Mouse (Mus musculus): ENCODE results near the gene Rnaseh2b. TPM values are rescaled to one million over a fixed set of nuclear protein-coding genes. Genes with fewer than 3 reads are reported as not detected.

Rnaseh2b gene
- total and polyA plus RNA-seq, 2 experiments from 2014 or later = 21.3 to 40.3 TPM

- Histone ChIP-seq H3K9me3 (ENCODE audit: low read length) (no peaks in the 10 kb centered on the region), H3K4me2 (ENCODE audit: low read depth) (no peak overlapping the region), H3K27me3 (ENCODE audit: insufficient read depth, low read length) (no peaks in the 10 kb centered on the region), H3K4me1 (ENCODE audit: insufficient read depth) (peaks cover 7% of the 10 kb centered on the region; the same call in 1 of the 2 replicates), H3K27ac (ENCODE audit: low read depth, low read length) (peak overlapping the region; percentile 77), H3K9ac (peak overlapping the region; percentile 14; the same call in 1 of the 2 replicates), H3K4me3 (ENCODE audit: low read depth, low read length) (no peak overlapping the region), H3K36me3 (ENCODE audit: insufficient read depth) (no peaks in the 10 kb centered on the region)
- DNase-seq (peak; percentile 63), ATAC-seq (peak; percentile 73)
- 35% methylated on average over 8 of the region's 8 CpGs for WGBS
- TF ChIP-seq CTCF (IDR thresholded peaks at IDR 0.05; ENCODE audit: low read depth) = no peak
These were observed 49.7 kb downstream of the Rnaseh2b start for GRCm38 (mm10) chr14:62341887-62342642.

- H3K4me2 ChIP-seq (ENCODE audit: low read depth) = no peak overlapping the region
- H3K27me3 ChIP-seq (ENCODE audit: insufficient read depth, low read length) = no peaks in the 10 kb centered on the region
- peaks cover 7% of the 10 kb centered on the region; the same call in 1 of the 2 replicates for H3K4me1 ChIP-seq (ENCODE audit: insufficient read depth)
- ATAC-seq (peak; percentile 89), DNase-seq (no peak)
- H3K9ac ChIP-seq = peak overlapping the region; percentile 14; the same call in 1 of the 2 replicates
- TF ChIP-seq CTCF (IDR thresholded peaks at IDR 0.05; ENCODE audit: low read depth) = no peak
- H3K9me3 ChIP-seq (ENCODE audit: low read length) = no peaks in the 10 kb centered on the region
- H3K27ac ChIP-seq (ENCODE audit: low read depth, low read length) = peak overlapping the region; percentile 77
- H3K36me3 ChIP-seq (ENCODE audit: insufficient read depth) = no peaks in the 10 kb centered on the region
- H3K4me3 ChIP-seq (ENCODE audit: low read depth, low read length) = no peak overlapping the region
- 65% methylated on average over 10 of the region's 10 CpGs for WGBS
These were observed 50.3 kb downstream of the Rnaseh2b start for GRCm38 (mm10) chr14:62342643-62343144.

- H3K36me3 ChIP-seq (ENCODE audit: insufficient read depth) = no peaks in the 10 kb centered on the region
- H3K9me3 ChIP-seq (ENCODE audit: low read length) = no peaks in the 10 kb centered on the region
- peaks cover 7% of the 10 kb centered on the region; the same call in 1 of the 2 replicates for H3K4me1 ChIP-seq (ENCODE audit: insufficient read depth)
- H3K9ac ChIP-seq = no peak overlapping the region
- ATAC-seq (no peak), DNase-seq (no peak)
- no peak overlapping the region for H3K27ac ChIP-seq (ENCODE audit: low read depth, low read length)
- H3K27me3 ChIP-seq (ENCODE audit: insufficient read depth, low read length) = no peaks in the 10 kb centered on the region
- no peak overlapping the region for H3K4me3 ChIP-seq (ENCODE audit: low read depth, low read length)
- no peak overlapping the region; the same call in 1 of the 2 replicates for H3K4me2 ChIP-seq (ENCODE audit: low read depth)
- no peak for TF ChIP-seq CTCF (IDR thresholded peaks at IDR 0.05; ENCODE audit: low read depth)
- WGBS = 29% methylated on average over 11 of the region's 11 CpGs
These were observed 54.2 kb downstream of the Rnaseh2b start for GRCm38 (mm10) chr14:62346570-62346969.

- Histone ChIP-seq H3K4me2 (ENCODE audit: low read depth) (no peak overlapping the region; the same call in 1 of the 2 replicates), H3K4me1 (ENCODE audit: insufficient read depth) (peaks cover 4% of the 10 kb centered on the region; the same call in 1 of the 2 replicates), H3K4me3 (ENCODE audit: low read depth, low read length) (no peak overlapping the region), H3K9ac (no peak overlapping the region), H3K36me3 (ENCODE audit: insufficient read depth) (no peaks in the 10 kb centered on the region), H3K27ac (ENCODE audit: low read depth, low read length) (no peak overlapping the region), H3K27me3 (ENCODE audit: insufficient read depth, low read length) (no peaks in the 10 kb centered on the region), H3K9me3 (ENCODE audit: low read length) (no peaks in the 10 kb centered on the region)
- DNase-seq (no peak), ATAC-seq (no peak)
- 74% methylated on average over 7 of the region's 7 CpGs for WGBS
- no peak for TF ChIP-seq CTCF (IDR thresholded peaks at IDR 0.05; ENCODE audit: low read depth)
These were observed 54.7 kb downstream of the Rnaseh2b start for GRCm38 (mm10) chr14:62347103-62347502.

- no peaks in the 10 kb centered on the region for H3K36me3 ChIP-seq (ENCODE audit: insufficient read depth)
- no peak overlapping the region for H3K4me3 ChIP-seq (ENCODE audit: low read depth, low read length)
- no peak for ATAC-seq
- H3K9me3 ChIP-seq (ENCODE audit: low read length) = no peaks in the 10 kb centered on the region
- H3K27me3 ChIP-seq (ENCODE audit: insufficient read depth, low read length) = no peaks in the 10 kb centered on the region
- H3K9ac ChIP-seq = no peak overlapping the region
- 0 out of 2 replicates have a peak, but pooled peaks cover 4% of the 10 kb centered on the region for H3K4me1 ChIP-seq (ENCODE audit: insufficient read depth)
- H3K27ac ChIP-seq (ENCODE audit: low read depth, low read length) = no peak overlapping the region
- 82% methylated on average over 5 of the region's 5 CpGs for WGBS
- DNase-seq = no peak
- H3K4me2 ChIP-seq (ENCODE audit: low read depth) = no peak overlapping the region
- TF ChIP-seq CTCF (IDR thresholded peaks at IDR 0.05; ENCODE audit: low read depth) = no peak
These were observed 57.4 kb downstream of the Rnaseh2b start for GRCm38 (mm10) chr14:62349786-62350185.

GRCm38 (mm10) chr14:62350186-62350585 is 57.8 kb downstream of the Rnaseh2b start:
- H3K4me1 ChIP-seq (ENCODE audit: insufficient read depth) = 0 out of 2 replicates have a peak, but pooled peaks cover 4% of the 10 kb centered on the region
- H3K9me3 ChIP-seq (ENCODE audit: low read length) = no peaks in the 10 kb centered on the region
- 71% methylated on average over 4 of the region's 4 CpGs for WGBS
- no peak overlapping the region for H3K4me3 ChIP-seq (ENCODE audit: low read depth, low read length)
- H3K36me3 ChIP-seq (ENCODE audit: insufficient read depth) = no peaks in the 10 kb centered on the region
- no peak for DNase-seq
- ATAC-seq = no peak
- no peak overlapping the region for H3K9ac ChIP-seq
- no peak for TF ChIP-seq CTCF (IDR thresholded peaks at IDR 0.05; ENCODE audit: low read depth)
- no peak overlapping the region for H3K4me2 ChIP-seq (ENCODE audit: low read depth)
- H3K27me3 ChIP-seq (ENCODE audit: insufficient read depth, low read length) = no peaks in the 10 kb centered on the region
- H3K27ac ChIP-seq (ENCODE audit: low read depth, low read length) = no peak overlapping the region

GRCm38 (mm10) chr14:62350890-62351289 is 58.5 kb downstream of the Rnaseh2b start:
- no peaks in the 10 kb centered on the region for H3K9me3 ChIP-seq (ENCODE audit: low read length)
- TF ChIP-seq CTCF (IDR thresholded peaks at IDR 0.05; ENCODE audit: low read depth) = no peak
- H3K4me1 ChIP-seq (ENCODE audit: insufficient read depth) = 0 out of 2 replicates have a peak, but pooled peaks cover 4% of the 10 kb centered on the region
- WGBS = 90% methylated on average over 3 of the region's 3 CpGs
- DNase-seq = no peak
- H3K27me3 ChIP-seq (ENCODE audit: insufficient read depth, low read length) = no peaks in the 10 kb centered on the region
- no peak overlapping the region for H3K4me2 ChIP-seq (ENCODE audit: low read depth)
- ATAC-seq = no peak
- H3K4me3 ChIP-seq (ENCODE audit: low read depth, low read length) = no peak overlapping the region
- no peaks in the 10 kb centered on the region for H3K36me3 ChIP-seq (ENCODE audit: insufficient read depth)
- H3K9ac ChIP-seq = no peak overlapping the region
- no peak overlapping the region for H3K27ac ChIP-seq (ENCODE audit: low read depth, low read length)
